Mouse (Mus musculus) frontal cortex, adult 2 months (tissue): ENCODE data around the gene Pfkfb3. TPM values are rescaled to one million over a fixed set of nuclear protein-coding genes. Genes with fewer than 3 reads are reported as not detected.

ENCODE experiments used
- DNase-seq, 2 experiments: peaks; one replicate each; pipeline ENCODE4 v3.0.0; 2022; ENCODE audit warnings: low spot score in 1 of 2; ENCODE audit errors: extremely low spot score in 1 of 2
- polyA plus RNA-seq: library from polyadenylated mRNA; depleted of rRNA; stranded (reverse); fragments of >200 nt; gene quantifications from 2 replicates; pipeline ENCODE4 v1.2.3, GENCODE M21; 2012; rRNA removed

Pfkfb3 gene
- 20.1 and 21.5 TPM in 2 replicates for polyA plus RNA-seq

DNA sequence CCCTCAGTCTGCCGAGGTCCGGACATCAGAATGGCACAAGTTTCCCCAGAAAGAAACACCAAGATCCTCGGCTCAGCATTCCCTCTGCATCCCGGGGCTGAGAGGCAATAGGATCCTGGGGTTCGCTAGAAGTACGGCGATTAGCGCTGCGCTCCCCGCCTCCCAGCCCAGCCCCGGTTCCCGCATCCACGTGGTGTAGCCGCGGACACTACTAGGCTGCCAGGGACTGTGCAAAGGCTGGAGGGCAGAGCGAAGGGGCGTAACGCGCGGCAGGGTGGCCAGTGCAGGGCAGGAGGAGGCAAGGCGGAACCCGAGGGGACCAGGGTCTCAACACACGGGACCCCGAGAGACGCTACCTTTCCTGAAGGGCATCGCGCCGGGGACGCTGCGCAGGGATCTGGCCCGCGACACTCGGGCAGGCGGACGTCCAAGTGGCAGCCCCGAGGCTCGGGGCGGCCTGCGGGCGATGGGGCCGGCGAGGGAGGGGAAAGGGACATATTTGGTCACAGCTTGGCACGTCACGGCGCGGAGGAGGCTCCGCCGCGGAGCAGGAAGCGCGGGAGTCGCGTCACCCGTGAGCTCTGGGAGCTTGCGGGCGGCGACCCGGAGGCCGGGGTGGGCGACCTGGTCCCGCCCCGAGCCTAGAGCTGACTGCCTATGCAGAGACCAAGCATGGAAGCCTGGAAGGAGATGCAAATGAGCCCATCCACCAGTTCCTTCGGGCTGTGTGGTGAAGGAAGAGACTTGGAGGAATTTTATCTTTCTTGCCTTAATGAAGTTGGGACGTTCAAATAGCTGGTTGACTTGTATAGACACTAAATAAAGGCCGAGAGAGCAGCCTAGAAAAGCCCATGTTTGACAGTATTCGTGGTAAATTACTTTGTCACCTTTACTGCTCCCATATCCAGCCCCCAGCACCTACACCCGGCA is at the start of gene Pfkfb3:
Gene Pfkfb3 (minus strand): TSS at position 607 of the 930 bp plus-strand sequence.
- peak in 1 of 2 experiments; percentile 78 for DNase-seq

DNA sequence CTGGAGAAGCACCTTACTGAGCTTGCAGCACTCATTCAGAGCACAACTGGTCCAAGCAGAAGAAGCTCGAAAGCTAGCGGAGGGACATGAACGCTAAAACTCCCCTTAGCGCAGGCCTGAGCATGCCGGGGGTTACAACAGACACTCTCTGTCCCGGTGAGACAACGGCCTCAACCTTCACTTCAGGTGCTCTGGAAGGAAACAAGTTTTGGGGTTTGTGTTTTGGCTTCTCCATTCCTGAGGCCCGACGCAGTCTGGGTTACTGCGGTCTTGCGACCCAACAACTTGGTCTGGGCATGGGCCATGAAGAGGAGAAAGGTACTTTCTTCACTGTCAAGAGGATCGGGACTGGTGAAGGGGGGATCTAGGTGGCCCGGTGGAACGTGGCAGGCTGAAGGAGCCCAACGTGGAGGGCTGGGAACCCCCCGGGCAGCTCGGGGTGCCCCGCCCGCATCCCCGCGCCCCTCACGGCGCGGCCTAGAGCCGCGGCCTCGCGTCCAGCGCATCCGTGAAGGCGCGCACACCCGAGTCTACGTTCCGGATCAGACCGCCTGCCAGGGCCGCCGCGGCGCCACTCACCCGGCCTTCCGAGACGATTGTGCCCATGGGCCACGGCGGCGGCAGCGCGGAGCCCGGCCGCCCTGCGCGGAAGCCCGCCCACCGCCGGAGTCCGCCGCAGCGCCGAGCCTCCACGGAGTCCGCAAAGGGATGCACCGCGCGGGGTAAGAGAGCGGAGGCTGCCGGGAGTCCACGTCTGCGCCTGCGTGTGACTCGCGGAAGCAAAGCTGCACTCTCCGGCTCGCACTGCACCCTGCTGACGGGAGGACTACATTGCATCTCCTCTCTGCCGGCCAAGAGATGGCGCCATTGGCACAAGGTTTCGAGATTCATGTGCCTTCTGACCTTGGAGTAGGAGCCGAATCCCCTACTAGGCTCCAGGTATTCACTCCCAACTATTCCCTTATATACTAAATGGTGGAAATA is 48.9 kb upstream of the Pfkfb3 start:
- peak; percentile 88 to 98 for DNase-seq

DNA sequence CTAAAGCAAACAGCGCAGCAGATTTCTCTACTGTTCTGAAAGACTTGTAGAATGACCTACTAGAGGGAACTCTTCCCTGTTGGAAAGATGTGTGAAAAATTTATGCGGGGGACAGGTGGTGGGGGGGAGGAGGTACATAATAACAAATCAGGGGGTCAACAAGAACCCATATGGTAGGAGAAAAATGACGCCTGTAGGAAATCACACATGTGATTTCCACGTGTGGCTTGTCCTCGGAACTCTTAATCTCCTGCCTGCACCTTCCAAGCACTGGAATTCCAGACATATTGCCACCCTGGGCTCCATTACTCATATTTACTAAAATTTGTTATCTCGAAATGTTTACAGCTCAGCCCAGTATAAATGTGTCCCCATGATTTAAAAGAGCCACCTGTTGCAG is 47.9 kb upstream of the Pfkfb3 start:
- DNase-seq: no peak

DNA sequence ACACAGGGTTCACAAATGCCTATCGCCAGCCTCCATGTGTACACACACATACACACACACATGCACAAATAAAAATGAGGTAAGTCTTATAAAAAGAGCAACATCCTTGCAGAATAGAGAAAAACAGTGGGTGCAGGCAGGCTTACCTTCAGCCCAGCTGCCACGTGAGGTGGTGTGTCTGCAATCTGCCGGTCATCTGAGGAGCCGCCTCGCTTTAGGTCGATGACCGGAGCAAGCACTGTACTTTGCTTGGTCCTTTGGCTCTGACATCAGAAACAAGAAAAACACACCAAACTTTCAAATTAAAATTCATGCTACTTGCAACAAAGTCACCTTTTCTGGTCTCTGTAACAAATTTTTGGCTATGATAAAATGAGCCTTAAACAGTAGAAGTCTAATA is 44.0 kb upstream of the Pfkfb3 start:
- DNase-seq: no peak

DNA sequence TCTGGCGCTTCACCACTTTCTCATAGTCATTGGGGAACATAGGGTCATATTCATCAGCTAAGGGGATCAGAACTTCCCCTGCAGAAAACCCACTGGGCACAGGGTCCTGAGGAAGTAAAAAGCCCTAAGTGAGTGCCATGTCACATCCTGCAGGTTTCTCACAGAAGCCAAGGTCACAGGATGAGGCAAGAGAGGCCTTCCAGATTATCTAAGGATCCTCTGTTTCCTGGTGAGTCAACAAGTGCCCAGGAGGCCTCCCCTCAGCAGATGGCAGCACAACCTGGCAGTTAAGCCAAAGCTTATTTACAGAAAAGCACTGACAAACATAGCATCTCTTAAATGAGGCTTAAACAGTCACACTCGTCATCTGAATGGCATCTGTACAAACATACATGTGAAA is 42.8 kb upstream of the Pfkfb3 start:
- no peak for DNase-seq

DNA sequence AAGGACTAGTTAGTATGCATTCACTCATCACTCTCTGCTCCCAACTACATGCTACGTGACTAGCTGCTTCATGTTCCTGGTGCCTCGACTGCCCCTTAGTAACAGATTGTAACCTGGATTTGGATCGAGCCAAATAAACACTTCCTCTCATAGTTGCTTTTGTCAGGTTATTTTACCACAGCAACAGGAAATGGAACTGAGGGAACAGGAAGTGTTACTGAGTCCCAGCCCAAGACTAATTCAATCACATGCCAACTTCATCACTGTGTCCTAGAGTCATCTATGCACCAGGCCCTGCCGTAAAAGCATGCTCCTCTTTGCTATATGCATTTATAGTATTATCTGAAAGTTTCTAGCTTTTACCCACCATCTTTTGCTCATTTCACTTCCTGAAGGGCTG is 34.1 kb upstream of the Pfkfb3 start:
- no peak for DNase-seq

- no peak for DNase-seq
Observed at GRCm38 (mm10) chr2:11579399-11579798, 25.5 kb upstream of the Pfkfb3 start.

DNA sequence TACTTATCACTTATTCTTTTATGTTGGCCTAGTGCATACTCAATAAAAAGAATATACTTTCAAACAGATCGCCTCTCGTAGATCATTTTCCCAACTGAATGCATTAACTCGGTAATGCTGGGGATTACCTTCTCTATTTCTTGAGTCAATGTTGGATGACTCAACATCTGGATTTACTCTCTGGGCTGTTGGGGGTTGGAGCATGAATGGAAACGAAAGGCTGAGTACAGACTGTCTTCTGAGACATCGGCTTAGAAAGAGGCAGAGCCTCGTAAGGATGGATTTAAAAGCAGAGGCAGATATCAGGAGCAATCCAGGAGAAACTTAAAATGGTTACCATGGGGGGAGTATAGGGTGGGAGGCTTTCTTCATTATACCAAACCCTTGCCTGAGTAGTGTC is 24.3 kb upstream of the Pfkfb3 start:
- DNase-seq: no peak

- no peak for DNase-seq
Observed at GRCm38 (mm10) chr2:11573684-11574083, 19.8 kb upstream of the Pfkfb3 start.

DNA sequence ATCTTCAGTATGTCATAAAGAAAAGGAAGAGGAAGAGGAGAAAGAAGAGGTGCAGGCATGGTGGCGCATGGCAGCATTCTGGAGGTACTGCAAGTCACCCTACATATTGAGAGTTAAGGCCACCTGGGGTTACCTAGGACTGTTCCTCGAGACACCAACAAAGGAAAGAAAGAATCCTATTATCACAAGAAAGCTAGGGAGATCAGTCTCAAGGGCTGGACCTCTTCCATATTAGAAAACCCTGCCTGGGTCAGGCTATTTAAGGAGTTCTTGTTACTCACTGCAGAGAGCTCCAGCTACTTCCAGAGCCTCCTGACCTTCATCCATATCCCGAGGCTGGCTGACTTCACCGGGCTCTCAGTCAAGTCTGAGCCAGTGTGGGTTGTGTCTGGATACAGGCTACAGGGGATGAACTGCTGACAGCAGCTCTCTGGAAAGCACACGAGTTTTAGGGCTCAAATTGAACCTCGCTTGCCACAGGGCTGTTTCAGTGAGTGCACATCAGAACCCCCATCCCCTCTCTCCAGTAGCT is 17.2 kb upstream of the Pfkfb3 start:
- DNase-seq: no peak

- DNase-seq: no peak
Observed at GRCm38 (mm10) chr2:11568471-11568870, 14.6 kb upstream of the Pfkfb3 start.

DNA sequence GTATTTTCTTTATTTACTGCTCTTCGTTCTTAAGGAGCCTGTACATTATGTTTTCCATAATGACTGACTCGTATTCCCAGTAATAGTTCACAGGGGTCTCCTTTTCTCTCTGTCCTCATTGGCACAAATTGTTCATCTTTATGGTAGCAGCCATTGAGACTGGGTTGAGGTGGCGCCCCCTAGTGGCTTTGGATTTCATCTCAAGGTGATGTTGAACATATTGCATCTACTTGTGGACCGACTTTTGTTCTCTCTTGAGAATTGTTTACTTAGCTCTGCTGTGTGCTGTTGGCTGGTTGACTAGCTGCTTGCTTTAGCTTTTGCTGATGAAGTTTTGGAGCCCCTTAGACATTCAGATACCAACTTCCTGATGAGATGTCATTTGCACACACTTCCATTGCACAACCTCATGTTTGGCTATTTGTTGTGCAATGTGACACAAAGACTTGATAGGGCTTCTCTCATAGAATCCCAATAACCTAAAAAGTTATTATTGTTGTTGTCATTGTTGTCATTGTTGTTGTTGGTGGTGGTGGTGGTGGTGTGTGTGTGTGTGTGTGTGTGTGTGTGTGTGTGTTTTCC is 14.0 kb upstream of the Pfkfb3 start:
- peak in 1 of 2 experiments; percentile 61 for DNase-seq

- DNase-seq: no peak
Observed at GRCm38 (mm10) chr2:11566898-11567297, 13.0 kb upstream of the Pfkfb3 start.

DNA sequence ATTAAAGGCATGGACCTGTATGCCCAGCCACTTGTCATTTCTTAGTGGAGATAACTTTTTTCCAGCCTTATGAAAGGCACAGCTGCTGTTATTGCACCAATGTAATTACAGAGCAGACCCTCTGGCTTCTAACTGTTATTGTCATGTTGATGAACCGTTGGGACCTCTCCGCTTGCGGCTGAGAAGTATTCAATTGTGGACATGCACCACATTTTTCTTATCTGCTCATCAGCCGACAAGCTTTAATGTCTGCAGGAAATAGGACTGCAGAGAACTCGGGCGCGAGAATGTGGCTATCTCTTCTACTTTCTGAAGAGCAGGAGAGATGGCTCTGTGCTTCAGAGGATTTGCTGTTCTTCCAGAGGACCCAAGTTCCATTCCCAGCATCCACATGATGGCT is 12.4 kb upstream of the Pfkfb3 start:
- no peak for DNase-seq

DNA sequence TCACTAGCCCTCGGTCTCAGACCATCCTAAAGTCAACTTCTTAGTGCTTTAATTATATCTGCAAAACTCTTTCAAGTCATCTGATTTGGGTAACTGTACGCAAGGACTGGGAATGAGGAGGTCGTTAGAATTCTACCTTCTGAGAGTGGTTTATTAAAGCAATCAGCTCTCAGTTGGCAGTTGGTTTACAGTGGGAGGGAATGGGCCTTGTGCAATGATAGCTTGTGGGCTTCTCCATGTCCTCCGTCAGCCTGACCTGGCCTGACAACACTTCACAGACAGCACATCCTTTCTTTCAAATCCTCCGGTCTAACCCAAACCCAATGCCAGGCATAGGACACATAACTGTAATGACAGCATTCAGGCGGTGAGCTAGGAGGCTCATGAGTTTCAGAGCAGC is 10.9 kb upstream of the Pfkfb3 start:
- DNase-seq: no peak

DNA sequence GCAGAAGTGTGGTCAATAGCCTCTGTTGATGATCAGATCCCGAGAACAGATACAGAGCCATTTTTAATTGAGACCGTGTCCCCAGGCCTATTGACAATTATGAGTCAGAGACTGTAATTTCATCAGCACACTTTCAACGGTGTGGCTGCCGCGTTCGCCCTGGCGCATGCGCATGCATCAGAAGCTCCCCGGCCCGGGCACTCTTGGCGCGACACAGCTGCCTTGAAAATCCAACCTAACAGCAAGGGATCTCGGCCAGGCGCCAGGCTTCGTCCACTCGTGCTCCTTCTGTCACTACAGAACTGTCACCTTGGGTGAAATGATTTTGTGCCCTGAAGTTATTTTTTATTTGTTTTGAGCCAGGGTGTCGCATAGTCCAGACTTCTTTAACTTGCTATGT is 9.4 kb upstream of the Pfkfb3 start:
- no peak for DNase-seq

DNA sequence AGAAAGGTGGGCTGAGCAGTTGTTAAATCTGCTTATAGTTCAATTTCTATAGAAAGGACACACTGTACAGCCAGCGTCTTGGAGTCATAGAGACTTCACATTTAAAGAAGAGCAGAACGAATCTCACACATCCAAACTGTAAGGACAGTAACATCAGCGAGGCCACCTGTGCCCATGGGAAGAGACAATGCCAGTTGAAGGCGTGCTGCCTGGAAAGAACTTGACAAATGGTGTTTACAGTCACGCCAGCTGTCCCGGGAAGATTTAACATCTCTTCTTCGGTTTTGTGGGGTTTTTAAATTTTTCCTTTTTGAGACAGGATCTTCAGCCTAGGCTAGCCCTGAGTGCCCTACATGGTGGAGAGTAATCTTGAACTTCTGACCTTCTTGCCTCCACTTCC is 4.8 kb upstream of the Pfkfb3 start:
- no peak for DNase-seq

DNA sequence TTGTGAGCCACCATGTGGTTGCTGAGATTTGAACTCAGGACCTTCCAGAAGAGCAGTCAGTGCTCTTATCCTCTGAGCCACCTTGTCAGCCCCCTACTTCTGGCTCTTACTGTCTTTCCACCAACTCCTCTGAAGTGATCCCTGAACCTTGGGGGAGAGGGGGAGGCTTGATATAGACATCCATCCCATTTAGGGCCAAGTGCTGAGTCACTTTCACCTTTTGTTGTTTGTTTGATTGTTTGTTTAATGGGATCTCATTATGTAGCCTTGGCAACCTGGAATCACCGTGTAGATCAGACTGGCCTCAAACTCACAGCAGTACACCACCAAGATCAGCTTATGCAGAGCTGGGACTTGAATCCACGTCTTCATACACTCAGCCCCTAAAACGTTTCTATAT is 3.4 kb upstream of the Pfkfb3 start:
- no peak for DNase-seq

DNA sequence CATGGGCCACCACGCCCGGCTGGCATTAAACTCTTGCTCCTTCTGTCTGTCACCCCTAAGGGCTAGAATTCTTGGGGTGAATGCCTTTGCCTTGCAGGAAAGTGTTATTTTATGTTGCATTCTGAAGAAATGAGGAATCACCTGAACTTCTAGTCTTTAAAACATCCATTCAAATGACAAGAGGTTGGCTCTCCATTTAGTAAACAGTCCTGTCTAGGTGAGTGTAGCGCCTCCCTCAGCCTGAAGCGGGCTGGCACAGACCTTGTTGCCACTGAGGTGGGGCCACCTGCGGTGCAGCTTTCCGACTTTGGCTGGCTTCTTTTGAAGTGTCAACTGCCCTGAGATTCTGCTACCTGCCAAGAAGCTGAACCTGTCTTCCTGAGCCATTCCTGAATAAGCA is 1.4 kb upstream of the Pfkfb3 start:
- no peak for DNase-seq

DNA sequence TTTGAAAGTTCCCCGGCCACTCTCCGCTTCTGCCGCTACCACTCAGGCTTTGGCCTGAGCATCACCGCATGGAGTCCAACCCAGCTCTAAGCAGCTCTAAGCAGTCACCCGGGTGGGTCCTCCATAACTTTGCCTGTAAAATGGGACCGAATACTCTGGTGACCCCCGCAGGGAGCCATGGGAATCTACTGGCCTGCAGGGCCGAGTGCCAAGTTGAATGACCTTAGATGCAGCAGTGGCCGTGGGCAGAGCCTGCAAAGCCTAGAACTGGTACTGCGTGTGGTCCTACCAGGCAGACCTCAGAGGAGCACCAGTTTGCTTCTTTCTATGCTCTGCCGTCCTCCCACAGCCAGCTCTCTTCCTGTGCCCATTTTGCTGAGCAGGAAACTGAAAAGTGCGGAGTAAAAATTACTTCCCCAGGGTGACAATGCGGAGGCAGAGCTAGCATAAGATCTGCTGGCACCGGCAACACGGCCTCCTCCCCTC is 868 bp downstream of the Pfkfb3 start:
- peak in 1 of 2 experiments; percentile 57 for DNase-seq
